Mouse (Mus musculus) gastrocnemius, adult 2 months (tissue): Measurements from ENCODE around the gene Mt4. TPM values are rescaled to one million over a fixed set of nuclear protein-coding genes. Genes with fewer than 3 reads are reported as not detected.
"Not testable (repeated sequence)": the region's sequence is repeated elsewhere in the genome, so short reads cannot be mapped to it uniquely, and the experiment has no call there.

Experiments
- DNase-seq: peaks from one replicate; pipeline ENCODE4 v3.0.0; 2022
- H3K27ac ChIP-seq: fragments of 200-600 bp; 2 replicates; pipeline ENCODE4 v1.8.1; 2022; ENCODE audit warnings: mild to moderate bottlenecking
- H3K4me3 ChIP-seq: fragments of 200-600 bp; 2 replicates; pipeline ENCODE4 v1.8.1; 2022; ENCODE audit warnings: mild to moderate bottlenecking, moderate library complexity
- CTCF ChIP-seq: fragments of 200-600 bp; IDR thresholded peaks from 2 replicates; pipeline ENCODE4 v1.8.1; 2022; ENCODE audit warnings: antibody characterized with exemption, mild to moderate bottlenecking, moderate library complexity
- intact Hi-C: fragments of 180-260 bp; cut with DNase I; formaldehyde crosslinking; loops from one replicate; pipeline ENCODE4 v1.15.1; 2025
- total RNA-seq, 2 experiments: library from RNA; stranded (reverse); gene quantifications; 2 replicates each; pipeline ENCODE4 v1.2.3; 2021

Mt4 gene
- total RNA-seq, 2 experiments from 2014 or later, result not detected

DNA sequence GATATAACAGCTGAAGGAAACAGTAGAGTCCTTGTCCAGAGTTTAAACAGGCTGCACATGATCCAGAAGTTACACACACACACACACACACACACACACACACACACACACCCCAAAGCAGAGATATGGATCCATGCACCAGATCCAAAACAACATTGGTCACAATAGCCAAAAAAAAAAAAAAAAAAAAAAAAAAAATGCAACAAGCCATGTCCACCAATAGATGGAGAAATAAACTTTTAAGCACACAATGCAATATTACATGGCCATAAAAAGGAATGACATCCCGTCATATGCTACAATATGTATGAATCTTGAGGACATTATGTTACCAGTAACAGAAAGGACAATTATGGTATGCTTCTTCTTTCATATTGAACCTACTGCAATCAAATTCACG is 23.0 kb upstream of the Mt4 start:
- intact Hi-C loops, result no loop called here
- H3K27ac ChIP-seq, result no peak overlapping the region
- H3K4me3 ChIP-seq, result no peak overlapping the region
- DNase-seq, result no peak
- TF ChIP-seq CTCF, result no peak

DNA sequence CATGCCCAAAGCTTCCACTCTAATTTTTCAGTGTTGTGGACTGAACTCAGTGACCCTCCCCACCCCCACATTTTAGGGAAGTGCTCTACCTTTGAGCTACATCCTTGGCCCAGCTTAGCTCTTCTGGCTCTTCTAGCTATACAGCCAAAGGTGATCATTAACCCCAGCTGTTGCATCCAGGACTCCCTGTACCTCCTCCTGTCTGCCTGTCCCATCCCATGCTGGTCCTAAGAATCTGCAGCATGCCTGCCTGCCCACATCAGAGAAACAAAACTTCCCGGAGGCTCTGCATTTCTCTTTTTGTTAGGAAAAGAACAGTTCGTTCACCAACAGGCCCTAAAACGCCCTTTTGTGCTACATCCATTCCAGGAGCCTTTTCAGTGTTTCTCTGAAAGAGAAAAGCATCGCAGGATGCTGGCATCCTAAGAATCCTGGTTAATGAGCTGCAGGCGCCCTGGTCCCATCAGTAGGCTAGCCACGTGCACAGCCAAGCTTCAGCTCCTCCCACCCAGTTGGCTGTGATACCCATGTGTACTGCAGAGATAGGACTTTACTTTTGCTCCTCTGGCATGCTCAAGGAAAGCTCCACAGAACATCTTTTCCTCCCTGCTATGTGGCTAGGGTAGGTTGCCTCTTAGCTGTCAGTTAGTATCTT is 18.1 kb upstream of the Mt4 start:
- Histone ChIP-seq H3K27ac (no peak overlapping the region), H3K4me3 (no peak overlapping the region)
- no peak for TF ChIP-seq CTCF
- no peak for DNase-seq
- intact Hi-C loops, result no loop called here

DNA sequence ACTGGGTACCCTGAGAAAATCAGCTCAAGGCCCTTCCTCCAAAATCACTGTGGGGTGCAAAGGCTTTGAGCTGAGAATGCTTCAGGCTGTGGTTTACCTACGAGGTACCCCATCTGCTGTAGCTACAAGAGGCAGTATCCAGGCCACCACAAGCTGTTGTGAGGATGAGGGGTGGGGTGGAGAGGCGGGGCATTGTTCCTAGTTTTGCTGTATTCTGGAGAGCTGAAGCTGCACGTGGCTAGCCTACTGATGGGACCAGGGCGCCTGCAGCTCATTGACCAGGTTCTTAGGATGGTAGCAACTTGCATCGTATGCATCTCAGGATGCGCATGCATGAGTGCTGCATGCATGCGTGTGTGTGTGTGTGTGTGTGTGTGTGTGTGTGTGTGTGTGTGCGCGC is 15.4 kb upstream of the Mt4 start:
- intact Hi-C loops, result no loop called here
- no peak for DNase-seq
- Histone ChIP-seq H3K27ac (no peak overlapping the region), H3K4me3 (no peak overlapping the region)
- no peak for TF ChIP-seq CTCF

GRCm38 (mm10) chr8:94122711-94123468 is 14.1 kb upstream of the Mt4 start:
- no peak overlapping the region for H3K4me3 ChIP-seq
- H3K27ac ChIP-seq, result no peak overlapping the region
- intact Hi-C loops, result no loop called here
- no peak for DNase-seq
- TF ChIP-seq CTCF, result no peak

GRCm38 (mm10) chr8:94127711-94128110 is 9.3 kb upstream of the Mt4 start:
- Histone ChIP-seq H3K4me3 (no peak overlapping the region), H3K27ac (no peak overlapping the region)
- no peak for TF ChIP-seq CTCF
- intact Hi-C loops, result no loop called here
- no peak for DNase-seq

DNA sequence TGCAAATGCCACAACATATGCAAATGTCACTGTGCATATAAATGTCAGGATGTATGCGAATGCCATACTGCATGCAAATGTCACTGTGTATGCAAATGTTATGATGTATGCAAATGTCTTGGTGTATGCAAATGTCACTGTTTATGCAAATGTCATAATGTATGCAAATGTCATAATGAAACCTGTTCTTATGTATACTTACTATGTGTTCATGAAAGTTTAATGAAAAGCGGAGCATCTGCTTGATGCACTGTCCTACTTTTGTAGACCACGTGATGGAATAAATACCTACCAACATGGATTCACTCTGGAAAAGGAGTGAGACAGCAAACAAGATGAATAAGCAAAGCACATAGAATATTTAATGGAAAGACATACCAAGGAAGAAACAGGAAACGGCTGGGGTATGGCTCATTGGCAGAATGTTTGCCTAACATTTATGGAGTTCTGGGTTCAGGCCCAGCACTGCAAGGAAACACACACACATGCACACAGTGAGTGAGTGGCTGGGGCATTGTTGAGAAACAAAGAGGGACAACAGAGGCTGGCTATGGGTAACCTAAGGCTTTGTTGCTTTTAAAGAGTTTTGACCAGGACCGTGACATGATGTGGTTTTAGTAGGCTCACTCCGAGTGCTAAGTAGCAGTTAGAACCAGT is 7.7 kb upstream of the Mt4 start:
- Histone ChIP-seq H3K27ac (no peak overlapping the region), H3K4me3 (no peak overlapping the region)
- DNase-seq, result no peak
- no peak for TF ChIP-seq CTCF
- intact Hi-C loops, result no loop called here

GRCm38 (mm10) chr8:94130126-94130525 is 6.9 kb upstream of the Mt4 start:
- Histone ChIP-seq H3K27ac (no peak overlapping the region), H3K4me3 (no peak overlapping the region)
- no peak for DNase-seq
- TF ChIP-seq CTCF, result no peak
- intact Hi-C loops, result no loop called here

DNA sequence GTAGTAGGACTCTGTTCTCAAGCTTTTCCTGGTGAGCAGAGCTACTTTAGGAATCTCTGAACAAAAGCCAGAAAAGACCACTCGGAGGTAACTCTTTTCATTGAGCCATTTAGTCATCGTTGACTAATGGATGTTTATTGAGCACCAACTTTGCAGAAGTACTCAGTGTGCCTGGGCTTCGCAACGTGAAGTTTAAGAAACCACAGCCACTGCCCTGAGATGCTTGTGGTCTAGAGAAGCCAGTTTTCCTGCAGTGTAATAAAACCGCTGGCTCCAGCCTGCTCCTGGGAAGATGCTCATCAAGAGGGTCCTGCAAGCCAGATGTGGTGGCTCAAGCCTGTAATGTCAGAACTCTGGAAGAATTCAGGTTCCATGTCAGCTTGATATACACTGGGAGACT is 4.9 kb upstream of the Mt4 start:
- H3K4me3 ChIP-seq, result no peak overlapping the region
- no peak for TF ChIP-seq CTCF
- intact Hi-C loops, result no loop called here

GRCm38 (mm10) chr8:94134601-94135000 is 2.4 kb upstream of the Mt4 start:
- DNase-seq, H3K27ac ChIP-seq, H3K4me3 ChIP-seq, intact Hi-C loops: not testable (repeated sequence)

More for the DNA sequence above, 4.9 kb upstream of the Mt4 start:
- no peak for DNase-seq
- H3K27ac ChIP-seq, result no peak overlapping the region

- TF ChIP-seq CTCF, result no peak
Measured at GRCm38 (mm10) chr8:94135556-94135955, 1.4 kb upstream of the Mt4 start.

GRCm38 (mm10) chr8:94136192-94136591 is 805 bp upstream of the Mt4 start:
- no peak overlapping the region for H3K4me3 ChIP-seq
- H3K27ac ChIP-seq, result no peak overlapping the region
- DNase-seq, result no peak
- intact Hi-C loops, result no loop called here
- TF ChIP-seq CTCF, result no peak

More at GRCm38 (mm10) chr8:94135556-94135955, 1.4 kb upstream of the Mt4 start:
- no peak overlapping the region for H3K27ac ChIP-seq
- no peak overlapping the region for H3K4me3 ChIP-seq
- intact Hi-C loops, result no loop called here
- no peak for DNase-seq

DNA sequence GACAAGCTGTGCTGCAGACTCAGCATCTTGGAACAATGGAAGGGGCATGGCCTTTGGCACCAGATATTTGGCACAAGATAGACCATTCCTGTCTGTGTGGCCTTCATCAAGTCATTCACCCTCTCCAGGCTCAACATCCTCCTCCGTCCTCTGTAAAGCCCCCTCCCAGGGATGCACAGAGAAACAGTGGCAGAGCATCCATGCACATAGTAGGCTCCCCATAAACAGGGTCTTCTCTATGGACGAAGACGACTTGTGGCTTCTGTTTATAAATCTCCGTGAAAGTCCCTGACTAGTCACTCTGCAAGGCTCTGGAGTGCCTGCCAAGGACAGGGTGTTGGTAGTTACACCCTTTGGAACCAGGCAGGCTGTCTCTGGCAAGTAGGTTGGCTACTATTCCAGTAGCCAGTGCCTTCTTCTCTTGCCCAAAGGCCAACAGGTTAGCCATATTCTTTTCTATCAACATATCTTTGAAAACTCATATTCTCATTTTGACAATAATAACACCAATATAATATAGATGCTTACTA is 3.3 kb downstream of the Mt4 start:
- intact Hi-C loops, result no loop called here
- TF ChIP-seq CTCF, result no peak
- Histone ChIP-seq H3K4me3 (no peak overlapping the region), H3K27ac (peak overlapping the region; percentile 64)
- DNase-seq, result peak; percentile 71

DNA sequence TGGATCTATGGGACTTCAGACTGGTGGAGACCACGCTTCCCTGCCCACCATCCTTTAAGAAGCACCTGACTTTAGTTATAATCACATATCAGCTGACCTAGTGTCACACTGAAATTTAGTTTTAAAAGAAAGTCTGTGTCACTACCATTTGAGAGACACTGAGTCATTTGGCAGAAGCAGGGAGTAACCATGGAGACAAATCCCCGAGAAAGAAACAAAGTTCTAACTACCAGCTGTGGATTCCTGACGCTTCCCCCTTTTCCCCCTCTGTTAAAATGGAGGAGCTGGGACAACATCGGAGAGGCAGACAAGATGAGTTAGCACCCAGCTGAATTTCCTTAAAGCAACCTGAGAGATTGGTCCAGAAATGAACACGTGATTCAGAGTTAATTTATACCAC is 11.2 kb downstream of the Mt4 start:
- no peak for DNase-seq
- no peak for TF ChIP-seq CTCF
- Histone ChIP-seq H3K4me3 (no peak overlapping the region), H3K27ac (no peak overlapping the region)
- intact Hi-C loops, result no loop called here
